ENCODE assay signal across 10 mouse cellular contexts in genomic region chr11:22844754-22845718, GRCm38 (mm10). TPM values are rescaled to one million over a fixed set of nuclear protein-coding genes. Genes with fewer than 3 reads are reported as not detected.
DNase-seq lines count a peak whose midpoint lies in the region; ATAC-seq lines count a peak whose summit lies in the region.
"Had no signal": no experiment of that assay in that cellular context is flagged by ENCODE, and none has a peak within 500 bp of the region (broad histone marks: within the 10 kb centered on the region; RNA-seq: fewer than 3 reads in every experiment).

No protein-coding gene starts in this region.

- H3K9me3 ChIP-seq in liver, embryonic 15.5 days (replicated peaks): no peaks in the 10 kb centered on the region
- H3K9me3 ChIP-seq in midbrain, embryonic 15.5 days: no peaks in the 10 kb centered on the region

- no peaks in the 10 kb centered on the region for H3K36me3 ChIP-seq in liver, embryonic 15.5 days (replicated peaks)
- no peaks in the 10 kb centered on the region for H3K36me3 ChIP-seq in midbrain, embryonic 15.5 days (replicated peaks)

- H3K4me3 ChIP-seq in liver, embryonic 15.5 days (replicated peaks): no peak overlapping the region
- H3K4me3 ChIP-seq in midbrain, embryonic 15.5 days: no peak overlapping the region

- no peaks in the 10 kb centered on the region for H3K27me3 ChIP-seq in liver, embryonic 15.5 days
- no peaks in the 10 kb centered on the region for H3K27me3 ChIP-seq in midbrain, embryonic 15.5 days (replicated peaks)

- peak overlapping the region; percentile 23 for H3K4me2 ChIP-seq in liver, embryonic 15.5 days
- H3K4me2 ChIP-seq in midbrain, embryonic 15.5 days: no peak overlapping the region
- H3K4me2 ChIP-seq: hindbrain, embryonic 14.5 days had no signal

- no peak for ATAC-seq in liver, embryonic 15.5 days (ENCODE audit: insufficient read depth)
- ATAC-seq in midbrain, embryonic 15.5 days (replicated peaks): no peak

- DNase-seq in kidney, postnatal 36 days: peak; percentile 48 to 68
- DNase-seq in kidney, adult 11 months: no peak
- peak; percentile 75 for DNase-seq in CD4-positive helper T cell, adult 2 months (ENCODE audit: low read depth, low spot score)
- DNase-seq in MN1 (ENCODE audit: low spot score): peak; percentile 72
- DNase-seq in ovary, postnatal 14 days (ENCODE audit: low spot score): no peak
- no peak for DNase-seq in embryo, embryonic 11 days
- DNase-seq: gastrocnemius, postnatal 14 days had no signal

- H3K27ac ChIP-seq in liver, embryonic 15.5 days (replicated peaks): peak overlapping the region; percentile 81
- no peak overlapping the region for H3K27ac ChIP-seq in midbrain, embryonic 15.5 days
- H3K27ac ChIP-seq: hindbrain, embryonic 14.5 days had no signal

- peak overlapping the region; percentile 6; the same call in 1 of the 2 replicates for H3K9ac ChIP-seq in liver, embryonic 15.5 days
- H3K9ac ChIP-seq in midbrain, embryonic 15.5 days: no peak overlapping the region
- H3K9ac ChIP-seq: hindbrain, embryonic 14.5 days had no signal

- H3K4me1 ChIP-seq in liver, embryonic 15.5 days (replicated peaks): peaks cover 94% of the 10 kb centered on the region
- no peaks in the 10 kb centered on the region for H3K4me1 ChIP-seq in midbrain, embryonic 15.5 days

- 28% methylated on average over 4 of the region's 4 CpGs for WGBS in liver, embryonic 15.5 days (ENCODE audit: insufficient replicate concordance)
- 87% methylated on average over 4 of the region's 4 CpGs for WGBS in midbrain, embryonic 15.5 days

RNA-seq across cellular contexts. Expression of gene B3gnt2, which starts 15.7 kb away (rescaled TPM):
- 5.3 TPM in 2 replicates for polyA plus RNA-seq in liver, embryonic 15.5 days (2015; fragmentation: Nextera tagmentation; extraction: Ambion mirVana)
- polyA plus RNA-seq in midbrain, embryonic 15.5 days (2015; fragmentation: Nextera tagmentation; extraction: Ambion mirVana): 2.0 and 3.6 TPM in 2 replicates

Comparison
In these comparisons a context has a peak if more than half of its experiments do, and no peak if none do; other contexts are left out.
1. DNase-seq: peak in kidney, postnatal 36 days (2 of 2), CD4-positive helper T cell, adult 2 months (single experiment) and MN1 (single experiment); none in kidney, adult 11 months (single experiment), ovary, postnatal 14 days (single experiment) and embryo, embryonic 11 days (single experiment).